Mouse (Mus musculus): ENCODE measurements around the gene Rnf185.

Gene Rnf185

GRCm38 (mm10) chr11:3452167-3452639 is at the start of gene Rnf185:
Rnf185 (minus strand) TSS chr11:3452363.
- peak; percentile 93 for DNase-seq

- no peak for DNase-seq
These were observed 45.1 kb upstream of the Rnf185 start for GRCm38 (mm10) chr11:3497296-3497695.

- DNase-seq, result peak; percentile 56
These were observed 44.6 kb upstream of the Rnf185 start for GRCm38 (mm10) chr11:3496756-3497155.

- peak; percentile 23 for DNase-seq
These were observed 43.3 kb upstream of the Rnf185 start for GRCm38 (mm10) chr11:3495496-3495895.

GRCm38 (mm10) chr11:3494857-3495256 is 42.7 kb upstream of the Rnf185 start:
- DNase-seq, result peak; percentile 38

- peak; percentile 45 for DNase-seq
These were observed 40.6 kb upstream of the Rnf185 start for GRCm38 (mm10) chr11:3492748-3493147.

- no peak for DNase-seq
These were observed 36.9 kb upstream of the Rnf185 start for GRCm38 (mm10) chr11:3489036-3489435.

- DNase-seq, result peak; percentile 51
These were observed 35.9 kb upstream of the Rnf185 start, which contains the start of gene Pla2g3 for GRCm38 (mm10) chr11:3487952-3488570. Pla2g3 (plus strand) TSS chr11:3488284.

- DNase-seq, result no peak
These were observed 34.2 kb upstream of the Rnf185 start for GRCm38 (mm10) chr11:3486349-3486748.

GRCm38 (mm10) chr11:3483980-3484642 is 31.9 kb upstream of the Rnf185 start:
- no peak for DNase-seq

GRCm38 (mm10) chr11:3475489-3475888 is 23.3 kb upstream of the Rnf185 start:
- no peak for DNase-seq

GRCm38 (mm10) chr11:3474480-3475115 is 22.4 kb upstream of the Rnf185 start:
- no peak for DNase-seq

- DNase-seq, result peak; percentile 88
These were observed 20.3 kb upstream of the Rnf185 start for GRCm38 (mm10) chr11:3472484-3472883.

- DNase-seq, result no peak
These were observed 19.3 kb upstream of the Rnf185 start for GRCm38 (mm10) chr11:3471448-3471850.

GRCm38 (mm10) chr11:3462846-3463245 is 10.7 kb upstream of the Rnf185 start:
- no peak for DNase-seq

- peak; percentile 15 for DNase-seq
These were observed 6.9 kb upstream of the Rnf185 start for GRCm38 (mm10) chr11:3459105-3459468.

GRCm38 (mm10) chr11:3458428-3459104 is 6.4 kb upstream of the Rnf185 start:
- DNase-seq, result no peak

- peak; percentile 66 for DNase-seq
These were observed 4.2 kb upstream of the Rnf185 start for GRCm38 (mm10) chr11:3456354-3456753.

GRCm38 (mm10) chr11:3454506-3454905 is 2.3 kb upstream of the Rnf185 start:
- no peak for DNase-seq

- peak; percentile 87 for DNase-seq
These were observed 1.3 kb upstream of the Rnf185 start for GRCm38 (mm10) chr11:3453467-3453866.

GRCm38 (mm10) chr11:3452769-3453168 is 606 bp upstream of the Rnf185 start:
- DNase-seq, result peak; percentile 66

GRCm38 (mm10) chr11:3451701-3452163 is 431 bp downstream of the Rnf185 start:
- DNase-seq, result no peak

GRCm38 (mm10) chr11:3444875-3445274 is 7.3 kb downstream of the Rnf185 start:
- no peak for DNase-seq

Data from cerebellum, adult 9-11 months (tissue).